Mouse (Mus musculus) megakaryocyte, embryonic 14.5 days (primary cell): ENCODE data around the gene AI413582.

Source experiments
- FLI1 ChIP-seq: IDR thresholded peaks from 2 replicates; pipeline ENCODE4 v1.6.1; 2012; ENCODE audit warnings: low read length, inconsistent platforms, mixed read lengths
- GATA1 ChIP-seq: IDR thresholded peaks from 3 replicates; pipeline ENCODE4 v1.6.1; 2012; ENCODE audit warnings: mixed read lengths, low read length, inconsistent platforms, borderline replicate concordance

DNA sequence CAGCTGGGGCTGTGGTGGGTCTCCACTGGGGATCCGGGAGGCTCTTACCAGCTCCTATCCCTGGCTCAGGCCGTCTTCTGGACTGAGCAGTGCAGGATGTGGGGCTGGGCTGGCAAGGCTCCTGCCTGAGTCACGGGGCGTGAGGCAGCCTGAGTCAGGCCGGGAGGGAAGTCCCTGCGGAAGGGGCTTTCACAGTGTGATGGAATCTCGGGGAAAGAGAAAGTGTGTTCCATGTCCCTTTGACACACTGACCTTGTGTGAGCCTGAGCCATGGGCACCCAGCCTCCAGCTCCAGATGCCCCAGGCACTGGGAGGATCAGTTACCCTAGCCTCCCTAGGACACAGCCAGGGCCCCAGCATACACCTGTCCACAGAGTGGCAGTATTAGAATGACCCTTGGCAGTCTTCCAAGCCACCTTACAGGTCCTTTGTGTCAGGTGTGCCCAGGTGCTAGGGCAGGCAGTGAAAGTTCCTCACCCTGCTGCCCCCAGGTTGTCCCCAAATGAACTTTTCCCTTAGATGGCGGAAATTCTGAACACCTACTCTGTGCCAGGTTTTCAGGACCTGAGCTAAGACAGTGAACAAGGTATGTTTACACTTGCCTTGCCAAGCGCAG is 18.2 kb downstream of the AI413582 start:
- TF ChIP-seq GATA1 (no peak), FLI1 (no peak)
